Mouse (Mus musculus) R1 (cell line): ENCODE data around the gene Mrps36.
A peak's percentile ranks its signal among the peaks of the same experiment; 100 is the strongest.
"Not testable (repeated sequence)": the region's sequence is repeated elsewhere in the genome, so short reads cannot be mapped to it uniquely, and the experiment has no call there.

Source experiments
- DNase-seq: peaks from one replicate; pipeline ENCODE4 v3.0.0-alpha.2; 2018; ENCODE audit warnings: low read depth, low spot score

Gene Mrps36

GRCm38 (mm10) chr13:100744036-100744744, at the start of gene Mrps36:
Mrps36 (minus strand) TSS chr13:100744659.
- peak; percentile 96 for DNase-seq

DNA sequence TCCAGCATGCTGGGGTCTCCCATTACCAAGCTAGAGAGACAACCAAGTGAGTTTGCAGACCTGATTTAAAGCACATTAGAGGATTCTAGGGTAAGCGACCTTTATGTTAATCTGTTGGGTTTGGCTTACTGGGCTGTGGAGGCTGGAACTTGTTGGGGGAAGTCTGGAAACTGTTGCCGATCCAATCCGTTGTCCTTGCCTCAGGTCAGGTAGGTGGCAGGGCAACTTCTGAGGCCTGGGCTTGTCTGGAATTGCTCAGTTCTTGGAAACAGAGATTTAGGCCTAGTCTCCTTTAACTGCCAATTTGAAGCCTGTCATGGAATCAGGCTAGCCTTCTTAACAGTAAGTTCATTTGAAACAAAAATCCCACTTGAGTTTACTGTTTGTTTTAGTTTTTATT, 44.6 kb upstream of the Mrps36 start:
- no peak for DNase-seq

DNA sequence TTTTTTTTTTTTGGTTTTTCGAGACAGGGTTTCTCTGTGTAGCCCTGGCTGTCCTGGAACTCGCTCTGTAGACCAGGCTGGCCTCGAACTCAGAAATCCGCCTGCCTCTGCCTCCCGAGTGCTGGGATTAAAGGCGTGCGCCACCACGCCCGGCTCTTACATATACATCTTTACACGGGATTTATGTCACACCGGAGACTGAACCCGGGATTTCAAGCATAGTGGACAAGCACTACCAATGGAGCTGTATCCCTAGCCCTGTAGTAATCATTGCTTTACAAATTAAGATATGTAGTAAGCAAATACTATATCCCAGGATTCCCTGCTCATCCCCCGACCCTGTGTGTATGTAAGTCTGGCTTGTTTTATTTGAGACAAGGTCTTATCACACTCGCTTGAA, 43.6 kb upstream of the Mrps36 start:
- not testable (repeated sequence) for DNase-seq

DNA sequence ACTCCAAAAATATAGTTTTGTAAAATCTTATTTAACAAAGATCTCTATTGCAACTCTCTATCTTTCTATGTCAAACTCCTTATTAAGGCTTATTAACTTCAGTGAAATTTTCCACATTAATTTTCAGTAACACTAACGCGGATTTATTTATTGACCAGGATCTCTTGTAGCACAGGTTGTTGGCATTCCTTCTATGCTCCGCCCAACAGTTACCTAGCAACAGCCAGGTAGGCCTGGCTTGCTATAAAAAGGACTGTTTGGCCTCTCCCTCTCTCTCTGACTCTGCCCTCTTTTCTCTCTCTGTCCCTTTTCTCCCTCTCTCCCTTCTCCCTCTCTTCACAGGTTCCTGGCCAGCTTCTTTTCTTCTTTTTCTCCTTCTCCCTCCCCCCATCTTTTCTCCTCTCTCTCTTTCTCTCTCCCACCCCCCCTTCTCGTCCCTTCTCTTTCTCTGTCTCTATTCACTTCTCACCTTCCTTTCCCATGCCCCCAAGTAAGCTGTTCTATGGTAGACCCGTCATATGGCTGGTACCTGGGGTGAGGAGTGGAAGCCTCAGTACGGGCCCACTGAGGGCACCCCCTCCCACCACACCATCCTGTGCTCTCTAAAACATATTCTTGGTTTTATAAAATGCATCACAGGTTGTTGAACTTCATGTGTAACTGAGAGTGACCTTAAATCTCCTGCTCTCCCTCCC, 43.0 kb upstream of the Mrps36 start:
- DNase-seq = peak; percentile 82

DNA sequence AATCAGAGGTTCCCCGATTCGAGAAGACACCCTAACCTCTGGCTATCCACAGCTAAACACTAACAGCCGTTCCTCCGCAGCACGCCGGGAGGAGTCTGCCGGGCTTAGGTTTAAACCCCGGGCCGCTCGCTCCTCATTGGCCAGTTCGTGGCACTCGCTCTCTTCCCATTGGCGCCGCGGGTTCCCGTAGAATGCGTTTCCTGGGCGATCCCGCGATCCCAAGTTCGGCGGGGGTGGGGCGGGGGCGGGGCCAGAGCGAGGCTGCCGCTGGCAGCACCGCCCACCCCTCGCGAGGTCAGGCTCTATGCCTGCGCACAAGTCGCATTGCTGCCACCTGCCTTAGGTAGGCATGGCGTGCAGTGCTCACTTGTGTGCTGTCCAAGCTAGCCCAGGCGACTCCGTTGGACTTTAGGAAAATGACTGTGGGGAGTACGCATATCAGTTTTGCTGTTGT, 42.0 kb upstream of the Mrps36 start, which contains the start of gene Ccnb1:
Gene Ccnb1, minus strand, starts transcription at position 157 of the 454 bp plus-strand sequence.
- DNase-seq = peak; percentile 97

GRCm38 (mm10) chr13:100785806-100786413, 41.5 kb upstream of the Mrps36 start:
- DNase-seq = peak; percentile 54

DNA sequence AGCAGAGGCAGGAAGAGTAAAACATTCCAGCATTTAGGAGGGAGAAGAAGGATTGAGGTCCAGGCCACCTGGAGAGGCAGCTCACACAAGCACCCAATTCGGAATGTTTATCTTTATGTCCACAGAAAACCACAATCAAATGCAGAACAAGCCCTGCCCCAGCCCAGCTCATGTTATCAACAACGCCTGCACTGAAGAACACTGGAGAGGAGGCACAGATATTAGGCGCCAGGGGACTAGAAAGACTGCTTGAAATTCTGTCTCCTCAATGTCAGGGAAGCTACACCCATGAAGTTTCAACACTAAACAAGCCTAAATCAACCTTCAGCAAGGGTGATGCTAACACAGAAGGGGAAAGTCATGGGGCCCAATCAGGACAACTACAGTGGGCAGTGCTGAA, 33.0 kb upstream of the Mrps36 start:
- DNase-seq = no peak

DNA sequence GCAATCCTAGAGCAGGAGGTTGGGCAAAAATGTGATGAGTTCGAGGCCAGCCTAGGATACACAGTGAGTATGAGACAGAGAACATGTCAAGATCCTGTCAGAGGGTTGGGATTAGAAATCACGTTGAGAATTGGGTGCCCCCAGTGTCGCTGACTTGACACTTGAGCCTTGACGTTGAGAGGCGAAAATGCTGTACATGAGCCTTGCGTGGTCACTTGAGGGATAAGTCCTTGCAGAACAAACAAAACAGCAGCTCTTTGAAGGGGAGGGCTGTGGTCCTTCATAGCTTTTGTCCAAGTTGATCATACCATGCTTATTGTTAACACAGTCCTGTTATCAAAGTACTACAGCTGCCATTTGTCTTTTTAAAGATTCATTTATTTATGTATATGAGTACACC, 32.3 kb upstream of the Mrps36 start:
- DNase-seq = no peak

GRCm38 (mm10) chr13:100776056-100776419, 31.6 kb upstream of the Mrps36 start:
- no peak for DNase-seq

DNA sequence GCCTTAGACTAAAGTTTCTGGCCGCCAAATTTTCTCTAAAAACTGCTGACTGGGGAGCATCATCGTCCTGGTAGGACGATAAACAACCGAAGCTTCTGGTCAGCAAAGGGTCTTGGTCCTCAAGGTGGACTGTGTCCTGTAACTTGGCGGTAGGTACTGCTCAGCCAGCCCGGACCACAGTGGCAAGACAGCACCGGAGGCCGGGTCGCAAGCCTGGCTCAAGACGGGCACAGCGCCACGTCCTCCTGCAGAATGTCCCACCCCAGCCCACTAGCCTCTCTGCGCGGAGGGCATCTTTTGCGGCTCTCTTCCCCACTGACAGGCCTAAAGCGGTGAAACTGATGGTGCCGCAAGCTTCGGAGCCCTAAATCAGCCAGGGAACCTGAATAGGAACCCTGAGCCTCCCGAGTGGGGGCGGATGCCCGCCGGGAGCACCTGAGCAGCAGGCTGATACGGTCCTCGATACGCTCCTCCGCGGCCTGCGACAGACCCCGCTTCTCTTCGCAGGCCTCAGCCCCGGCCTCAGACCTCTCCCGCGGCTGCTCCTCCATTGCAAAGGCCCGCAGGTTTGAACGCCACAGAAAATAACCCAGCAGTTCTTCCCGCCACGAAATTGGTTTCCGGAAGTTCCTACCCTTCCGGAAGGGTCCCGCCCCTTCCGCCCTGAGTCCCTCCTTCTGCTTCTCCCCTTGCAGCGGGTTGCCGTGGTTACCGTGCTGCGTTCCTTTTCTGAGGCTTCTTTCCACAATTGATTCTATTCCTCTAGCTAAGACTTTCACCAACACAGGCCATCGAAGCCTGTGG, 31.0 kb upstream of the Mrps36 start, which contains the start of gene Cenph:
Gene Cenph, minus strand, starts transcription at position 648 of the 804 bp plus-strand sequence.
- peak; percentile 96 for DNase-seq

DNA sequence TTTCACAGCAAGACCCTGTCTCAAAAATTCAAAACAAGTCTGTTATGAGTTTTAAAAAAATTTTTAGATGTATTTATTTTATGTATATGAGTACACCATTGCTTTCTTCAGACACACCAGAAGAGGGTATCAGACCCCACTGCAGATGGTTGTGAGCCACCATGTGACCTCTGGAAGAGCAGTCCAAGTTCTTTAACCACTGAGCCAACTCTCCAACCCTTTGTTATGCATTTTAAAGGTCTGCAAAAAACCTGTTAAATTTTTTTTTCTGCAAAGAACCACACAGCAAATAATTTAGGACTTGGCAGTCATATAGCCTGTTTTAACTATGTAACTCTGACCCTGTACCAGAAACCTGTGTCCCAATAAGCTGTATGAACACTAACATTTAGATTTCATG, 30.2 kb upstream of the Mrps36 start:
- DNase-seq = no peak

- no peak for DNase-seq
These were observed 10.9 kb upstream of the Mrps36 start for GRCm38 (mm10) chr13:100755329-100755728.

DNA sequence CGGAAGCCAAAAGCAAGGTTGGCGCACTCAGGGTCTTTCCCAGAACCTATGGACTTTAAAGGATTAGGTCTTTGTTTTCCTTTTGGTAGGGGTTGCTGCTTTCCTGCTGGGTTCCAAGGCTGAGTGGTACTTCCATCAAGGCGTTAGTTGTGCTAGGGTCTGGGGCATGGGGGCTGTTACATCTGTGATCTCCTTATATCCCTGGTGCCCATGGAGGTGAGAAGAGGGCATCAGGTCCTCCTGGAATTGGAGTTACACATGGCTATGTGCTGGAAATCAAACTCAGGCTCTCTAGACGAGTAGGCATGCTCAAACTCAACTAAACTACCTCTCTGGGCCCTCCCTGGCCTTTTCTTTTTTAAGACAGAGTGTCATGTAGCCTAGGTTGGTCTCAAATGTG, 9.7 kb upstream of the Mrps36 start:
- no peak for DNase-seq

- DNase-seq = no peak
These were observed 8.6 kb upstream of the Mrps36 start for GRCm38 (mm10) chr13:100753011-100753410.

GRCm38 (mm10) chr13:100752529-100752928, 8.1 kb upstream of the Mrps36 start:
- no peak for DNase-seq

GRCm38 (mm10) chr13:100751402-100751801, 6.9 kb upstream of the Mrps36 start:
- DNase-seq = no peak

GRCm38 (mm10) chr13:100750799-100751198, 6.3 kb upstream of the Mrps36 start:
- DNase-seq = no peak

DNA sequence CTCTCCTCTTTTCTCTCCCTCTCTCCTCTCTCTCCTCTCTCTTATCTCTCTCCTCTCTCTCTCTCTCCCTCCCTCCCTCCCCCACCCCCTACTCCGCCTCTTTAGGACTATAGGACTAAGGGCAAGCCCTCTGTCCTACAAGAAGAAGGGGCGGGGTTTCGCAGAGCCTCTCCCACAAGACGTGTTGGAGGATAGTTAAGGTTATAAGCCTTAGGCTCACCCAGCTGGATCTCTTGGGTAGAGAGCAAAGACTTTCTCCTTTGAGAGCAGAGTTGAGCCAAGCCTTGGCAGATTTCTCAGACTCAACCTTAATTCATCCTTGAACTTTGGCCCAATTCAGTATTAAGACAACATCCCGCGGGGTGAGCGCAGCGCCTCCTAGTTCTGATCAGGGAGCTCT, 4.2 kb upstream of the Mrps36 start:
- DNase-seq = peak; percentile 92

GRCm38 (mm10) chr13:100746090-100746489, 1.6 kb upstream of the Mrps36 start:
- no peak for DNase-seq

DNA sequence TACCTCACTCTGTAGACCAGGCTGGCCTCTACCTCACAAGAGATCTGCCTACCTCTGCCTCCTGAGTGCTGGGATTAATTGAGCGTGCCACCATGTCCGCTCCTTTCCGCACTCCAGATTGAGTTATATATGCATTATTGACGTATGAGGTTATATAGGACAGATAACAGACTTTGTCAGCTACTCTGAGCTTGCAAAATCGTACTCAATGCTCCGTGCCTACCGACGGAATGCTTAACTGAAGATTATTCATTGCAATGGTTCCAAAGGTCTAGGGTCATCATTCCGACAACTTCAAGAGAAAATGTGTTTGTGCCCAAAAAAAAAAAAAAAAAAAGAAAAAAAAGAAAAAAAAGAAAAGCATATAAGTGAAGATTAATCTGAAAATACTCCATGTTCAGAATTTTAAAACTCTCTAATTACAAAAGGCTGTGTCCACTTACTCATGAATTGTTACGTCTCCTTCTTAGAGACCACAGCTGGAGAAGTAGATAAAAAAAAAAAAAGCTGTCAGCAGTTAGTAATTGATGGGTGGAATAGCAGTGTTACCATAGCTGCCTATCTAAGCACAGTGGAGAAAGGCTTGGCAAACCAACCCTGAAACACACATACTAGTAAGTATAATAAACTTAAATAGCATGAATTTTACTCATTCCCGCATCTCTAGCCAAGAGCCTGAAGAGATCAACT, 968 bp downstream of the Mrps36 start:
- no peak for DNase-seq

DNA sequence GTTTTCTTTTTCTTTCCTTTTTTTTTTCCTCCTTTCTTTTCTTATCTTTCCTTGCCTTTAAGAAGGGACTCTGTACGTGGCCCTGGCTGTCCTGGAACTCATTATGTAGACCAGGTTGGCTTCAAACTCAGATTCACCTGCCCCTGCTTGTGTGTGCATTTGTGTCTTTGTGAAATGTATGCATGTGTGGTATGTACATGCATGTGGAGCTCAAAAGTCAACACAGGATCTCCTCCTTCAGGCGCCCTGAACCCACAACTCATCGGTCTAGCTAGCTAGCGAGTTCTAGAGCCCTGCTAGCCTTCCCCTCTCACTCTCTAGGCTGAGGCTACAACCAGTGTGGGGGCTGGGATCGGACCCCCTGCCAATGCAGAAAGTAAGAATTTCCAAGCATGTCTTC, 1.6 kb downstream of the Mrps36 start:
- no peak for DNase-seq
